Mouse (Mus musculus) midbrain, embryonic 15.5 days (tissue): ENCODE results near the gene Snx30. TPM values are rescaled to one million over a fixed set of nuclear protein-coding genes. Genes with fewer than 3 reads are reported as not detected.

Experiments used
- polyA plus RNA-seq: library from polyadenylated mRNA; unstranded; fragments of >200 nt; fragmentation: Nextera tagmentation; extraction: Ambion mirVana; gene quantifications from 2 replicates; pipeline ENCODE4 v1.2.1, GENCODE M21; 2015

Gene Snx30
- polyA plus RNA-seq, 1 experiment from 2014 or later = 22.4 TPM

Other genes starting within 250 kb of the Snx30 start
- gene Hsdl2, start 224.3 kb upstream of the Snx30 start, polyA plus RNA-seq = 29.9 and 32.9 TPM in 2 replicates
- 59.7 and 60.1 TPM in 2 replicates for gene E130308A19Rik, start 179.6 kb upstream of the Snx30 start, polyA plus RNA-seq
- gene Inip, start 4.3 kb upstream of the Snx30 start, polyA plus RNA-seq = 55.4 and 61.4 TPM in 2 replicates
- 0.05 and 0.11 TPM in 2 replicates for gene Slc46a2, start 109.2 kb downstream of the Snx30 start, polyA plus RNA-seq
- not detected in 2 replicates for gene Mup4, start 154.9 kb downstream of the Snx30 start, polyA plus RNA-seq
- gene Mup6, start 158.5 kb downstream of the Snx30 start, polyA plus RNA-seq = not detected in 2 replicates